Mouse (Mus musculus): ENCODE measurements at regions not wholly inside any gene's neighbourhood (a gene's known extent, or its start where the extent isn't known, plus 50 kb on each side); places are given as distances from the start of the nearest gene placed in this dataset.

- Histone ChIP-seq H3K27me3 (ENCODE audit: control insufficient read depth, insufficient read depth, low read length, poor library complexity, severe bottlenecking) (no peaks in the 10 kb centered on the region), H3K27ac (ENCODE audit: insufficient read depth, low read length) (no peak overlapping the region), H3K4me1 (ENCODE audit: control insufficient read depth, insufficient read depth, low read length) (no peaks in the 10 kb centered on the region), H3K36me3 (ENCODE audit: control insufficient read depth, insufficient read depth, low read length, poor library complexity, severe bottlenecking) (no peaks in the 10 kb centered on the region), H3K9ac (ENCODE audit: low read depth, poor library complexity, severe bottlenecking) (no peak overlapping the region), H3K9me3 (replicated peaks; ENCODE audit: control insufficient read depth, insufficient read depth, low read length, poor library complexity, severe bottlenecking) (no peaks in the 10 kb centered on the region), H3K4me3 (ENCODE audit: low read depth, low read length) (no peak overlapping the region)
- TF ChIP-seq POLR2A (IDR thresholded peaks at IDR 0.05; ENCODE audit: insufficient read depth, low read length) (no peak), EP300 (IDR thresholded peaks at IDR 0.05; ENCODE audit: insufficient read depth, low read depth, low read length) (no peak), CTCF (IDR thresholded peaks at IDR 0.05; ENCODE audit: low read depth, low read length) (no peak)
Observed at GRCm38 (mm10) chr8:7206596-7206995, 1454.4 kb downstream of the Efnb2 start.

GRCm38 (mm10) chr8:7205086-7205485 lies 1456.0 kb downstream of the Efnb2 start:
- no peaks in the 10 kb centered on the region for H3K4me1 ChIP-seq (ENCODE audit: control insufficient read depth, insufficient read depth, low read length)
- H3K4me3 ChIP-seq (ENCODE audit: low read depth, low read length), result no peak overlapping the region
- TF ChIP-seq EP300 (IDR thresholded peaks at IDR 0.05; ENCODE audit: insufficient read depth, low read depth, low read length) (no peak), POLR2A (IDR thresholded peaks at IDR 0.05; ENCODE audit: insufficient read depth, low read length) (no peak), CTCF (IDR thresholded peaks at IDR 0.05; ENCODE audit: low read depth, low read length) (no peak)
- no peak overlapping the region for H3K9ac ChIP-seq (ENCODE audit: low read depth, poor library complexity, severe bottlenecking)
- H3K36me3 ChIP-seq (ENCODE audit: control insufficient read depth, insufficient read depth, low read length, poor library complexity, severe bottlenecking), result no peaks in the 10 kb centered on the region
- no peaks in the 10 kb centered on the region for H3K9me3 ChIP-seq (replicated peaks; ENCODE audit: control insufficient read depth, insufficient read depth, low read length, poor library complexity, severe bottlenecking)
- no peak overlapping the region for H3K27ac ChIP-seq (ENCODE audit: insufficient read depth, low read length)
- H3K27me3 ChIP-seq (ENCODE audit: control insufficient read depth, insufficient read depth, low read length, poor library complexity, severe bottlenecking), result no peaks in the 10 kb centered on the region

DNA sequence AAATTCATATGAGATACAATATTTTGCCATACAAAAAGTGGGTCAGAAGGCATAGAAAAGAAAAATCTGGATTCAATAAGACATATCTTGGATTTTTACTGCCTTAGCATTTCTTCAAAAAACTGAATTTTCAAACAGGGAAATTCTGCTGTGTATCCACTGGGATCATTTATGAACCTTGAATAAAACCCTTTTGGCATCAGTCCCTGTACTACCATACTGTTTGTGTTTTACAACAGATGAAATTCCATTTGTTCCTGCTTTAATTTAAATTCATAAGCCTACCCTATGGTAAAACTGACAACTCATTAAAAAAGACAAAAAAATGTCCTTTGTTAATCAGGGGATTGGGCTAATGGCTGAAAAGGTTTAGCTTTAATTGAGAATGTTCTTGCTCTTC lies 1470.3 kb downstream of the Efnb2 start:
- H3K36me3 ChIP-seq (ENCODE audit: control insufficient read depth, insufficient read depth, low read length, poor library complexity, severe bottlenecking), result no peaks in the 10 kb centered on the region; the same call in 1 of the 2 replicates
- H3K4me3 ChIP-seq (ENCODE audit: low read depth, low read length), result no peak overlapping the region
- H3K4me1 ChIP-seq (ENCODE audit: control insufficient read depth, insufficient read depth, low read length), result no peaks in the 10 kb centered on the region
- H3K27me3 ChIP-seq (ENCODE audit: control insufficient read depth, insufficient read depth, low read length, poor library complexity, severe bottlenecking), result no peaks in the 10 kb centered on the region
- TF ChIP-seq POLR2A (IDR thresholded peaks at IDR 0.05; ENCODE audit: insufficient read depth, low read length), result no peak
- no peak for TF ChIP-seq CTCF (IDR thresholded peaks at IDR 0.05; ENCODE audit: low read depth, low read length)
- no peak for TF ChIP-seq EP300 (IDR thresholded peaks at IDR 0.05; ENCODE audit: insufficient read depth, low read depth, low read length)
- no peak overlapping the region for H3K9ac ChIP-seq (ENCODE audit: low read depth, poor library complexity, severe bottlenecking)
- H3K9me3 ChIP-seq (replicated peaks; ENCODE audit: control insufficient read depth, insufficient read depth, low read length, poor library complexity, severe bottlenecking), result no peaks in the 10 kb centered on the region
- H3K27ac ChIP-seq (ENCODE audit: insufficient read depth, low read length), result no peak overlapping the region

GRCm38 (mm10) chr8:7163361-7163760 lies 1497.7 kb downstream of the Efnb2 start:
- no peak overlapping the region for H3K9ac ChIP-seq (ENCODE audit: low read depth, poor library complexity, severe bottlenecking)
- no peaks in the 10 kb centered on the region for H3K4me1 ChIP-seq (ENCODE audit: control insufficient read depth, insufficient read depth, low read length)
- no peaks in the 10 kb centered on the region; the same call in 1 of the 2 replicates for H3K27me3 ChIP-seq (ENCODE audit: control insufficient read depth, insufficient read depth, low read length, poor library complexity, severe bottlenecking)
- no peaks in the 10 kb centered on the region for H3K36me3 ChIP-seq (ENCODE audit: control insufficient read depth, insufficient read depth, low read length, poor library complexity, severe bottlenecking)
- no peak overlapping the region for H3K4me3 ChIP-seq (ENCODE audit: low read depth, low read length)
- 0 out of 2 replicates have a peak, but pooled peaks cover 2% of the 10 kb centered on the region for H3K9me3 ChIP-seq (replicated peaks; ENCODE audit: control insufficient read depth, insufficient read depth, low read length, poor library complexity, severe bottlenecking)
- H3K27ac ChIP-seq (ENCODE audit: insufficient read depth, low read length), result no peak overlapping the region
- TF ChIP-seq EP300 (IDR thresholded peaks at IDR 0.05; ENCODE audit: insufficient read depth, low read depth, low read length) (no peak), POLR2A (IDR thresholded peaks at IDR 0.05; ENCODE audit: insufficient read depth, low read length) (no peak), CTCF (IDR thresholded peaks at IDR 0.05; ENCODE audit: low read depth, low read length) (no peak)

DNA sequence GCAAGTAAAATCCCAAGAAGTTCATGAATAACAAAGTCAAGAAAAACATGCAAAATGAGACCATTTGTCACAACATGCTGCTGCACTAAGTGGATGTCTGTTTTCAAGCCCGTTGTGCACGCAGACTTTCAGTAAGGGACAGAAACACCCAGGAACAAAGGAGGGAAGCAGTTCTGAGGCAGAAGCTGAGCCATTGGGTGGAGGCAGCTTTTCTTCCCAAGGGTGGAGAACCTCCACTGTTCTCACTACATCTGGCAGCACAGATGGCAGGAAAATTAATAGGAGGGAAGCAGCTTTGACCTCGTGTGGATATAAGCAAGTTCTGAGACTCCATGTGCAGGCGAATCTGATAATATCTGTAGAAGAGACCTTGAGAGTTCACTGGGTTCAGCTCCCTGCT lies 1529.3 kb downstream of the Efnb2 start:
- Histone ChIP-seq H3K27ac (ENCODE audit: insufficient read depth, low read length) (no peak overlapping the region), H3K4me1 (ENCODE audit: control insufficient read depth, insufficient read depth, low read length) (no peaks in the 10 kb centered on the region)
- no peak for TF ChIP-seq POLR2A (IDR thresholded peaks at IDR 0.05; ENCODE audit: insufficient read depth, low read length)

GRCm38 (mm10) chr8:7108849-7109248 lies 1552.2 kb downstream of the Efnb2 start:
- Histone ChIP-seq H3K27ac (ENCODE audit: insufficient read depth, low read length) (no peak overlapping the region), H3K27me3 (ENCODE audit: control insufficient read depth, insufficient read depth, low read length, poor library complexity, severe bottlenecking) (no peaks in the 10 kb centered on the region; the same call in 1 of the 2 replicates), H3K9ac (ENCODE audit: low read depth, poor library complexity, severe bottlenecking) (no peak overlapping the region), H3K36me3 (ENCODE audit: control insufficient read depth, insufficient read depth, low read length, poor library complexity, severe bottlenecking) (no peaks in the 10 kb centered on the region), H3K9me3 (replicated peaks; ENCODE audit: control insufficient read depth, insufficient read depth, low read length, poor library complexity, severe bottlenecking) (no peaks in the 10 kb centered on the region), H3K4me1 (ENCODE audit: control insufficient read depth, insufficient read depth, low read length) (no peaks in the 10 kb centered on the region), H3K4me3 (ENCODE audit: low read depth, low read length) (no peak overlapping the region)
- no peak for TF ChIP-seq EP300 (IDR thresholded peaks at IDR 0.05; ENCODE audit: insufficient read depth, low read depth, low read length)
- no peak for TF ChIP-seq CTCF (IDR thresholded peaks at IDR 0.05; ENCODE audit: low read depth, low read length)
- TF ChIP-seq POLR2A (IDR thresholded peaks at IDR 0.05; ENCODE audit: insufficient read depth, low read length), result no peak

More for the DNA sequence above, 1529.3 kb downstream of the Efnb2 start:
- no peaks in the 10 kb centered on the region for H3K27me3 ChIP-seq (ENCODE audit: control insufficient read depth, insufficient read depth, low read length, poor library complexity, severe bottlenecking)
- H3K9ac ChIP-seq (ENCODE audit: low read depth, poor library complexity, severe bottlenecking), result no peak overlapping the region
- H3K36me3 ChIP-seq (ENCODE audit: control insufficient read depth, insufficient read depth, low read length, poor library complexity, severe bottlenecking), result no peaks in the 10 kb centered on the region
- no peaks in the 10 kb centered on the region for H3K9me3 ChIP-seq (replicated peaks; ENCODE audit: control insufficient read depth, insufficient read depth, low read length, poor library complexity, severe bottlenecking)
- no peak overlapping the region for H3K4me3 ChIP-seq (ENCODE audit: low read depth, low read length)
